Mouse (Mus musculus): ENCODE results near the gene Mxra7.

Mxra7 gene

GRCm38 (mm10) chr11:116816769-116817168, 11.1 kb downstream of the Mxra7 start:
- DNase-seq = no peak

- no peak for DNase-seq
Observed at GRCm38 (mm10) chr11:116814884-116815415, 12.9 kb downstream of the Mxra7 start.

- DNase-seq = peak; percentile 26
Observed at GRCm38 (mm10) chr11:116814076-116814883, 13.6 kb downstream of the Mxra7 start.

GRCm38 (mm10) chr11:116813610-116814009, 14.2 kb downstream of the Mxra7 start:
- no peak for DNase-seq

- peak; percentile 40 for DNase-seq
Observed at GRCm38 (mm10) chr11:116812793-116813529, 14.9 kb downstream of the Mxra7 start.

- DNase-seq = peak; percentile 75
Observed at GRCm38 (mm10) chr11:116810983-116811901, 16.6 kb downstream of the Mxra7 start.

- DNase-seq = no peak
Observed at GRCm38 (mm10) chr11:116810528-116810927, 17.3 kb downstream of the Mxra7 start.

GRCm38 (mm10) chr11:116809520-116809919, 18.3 kb downstream of the Mxra7 start:
- DNase-seq = no peak

- no peak for DNase-seq
Observed at GRCm38 (mm10) chr11:116808811-116809395, 18.9 kb downstream of the Mxra7 start.

GRCm38 (mm10) chr11:116807938-116808606, 19.8 kb downstream of the Mxra7 start:
- DNase-seq = peak; percentile 78

- DNase-seq = no peak
Observed at GRCm38 (mm10) chr11:116807526-116807925, 20.3 kb downstream of the Mxra7 start.

GRCm38 (mm10) chr11:116807116-116807515, 20.7 kb downstream of the Mxra7 start:
- no peak for DNase-seq

- DNase-seq = no peak
Observed at GRCm38 (mm10) chr11:116806136-116807071, 21.4 kb downstream of the Mxra7 start.

GRCm38 (mm10) chr11:116802709-116803108, 25.1 kb downstream of the Mxra7 start:
- DNase-seq = no peak

GRCm38 (mm10) chr11:116801106-116801505, 26.7 kb downstream of the Mxra7 start:
- DNase-seq = no peak

GRCm38 (mm10) chr11:116799364-116799763, 28.5 kb downstream of the Mxra7 start:
- no peak for DNase-seq

- no peak for DNase-seq
Observed at GRCm38 (mm10) chr11:116784221-116784620, 43.6 kb downstream of the Mxra7 start.

GRCm38 (mm10) chr11:116782737-116783145, 45.1 kb downstream of the Mxra7 start:
- no peak for DNase-seq

- DNase-seq = no peak
Observed at GRCm38 (mm10) chr11:116775407-116775806, 52.4 kb downstream of the Mxra7 start, which contains the start of gene St6galnac1. Gene St6galnac1 (minus strand): TSS chr11:116775507.

GRCm38 (mm10) chr11:116773205-116773604, 54.6 kb downstream of the Mxra7 start:
- DNase-seq = no peak

Measured in right cerebral cortex, postnatal 14 days (tissue).